Mouse (Mus musculus) spleen, adult 2 months (tissue): ENCODE measurements at regions not wholly inside any gene's neighbourhood (a gene's known extent, or its start where the extent isn't known, plus 50 kb on each side); places are given as distances from the start of the nearest gene placed in this dataset.

Experiments
- DNase-seq, 2 experiments: peaks; one replicate each; pipeline versions ENCODE4 v3.0.0 to v3.0.0-alpha.2; 2012 to 2021; ENCODE audit warnings: low spot score in 2 of 2, low read depth in 1 of 2
- H3K27ac ChIP-seq: fragments of 200-500 bp; 2 replicates; pipeline ENCODE4 v1.5.1; 2012; ENCODE audit warnings: low read length, inconsistent platforms; ENCODE audit not compliant: insufficient read depth
- H3K27me3 ChIP-seq: fragments of 200-500 bp; 2 replicates; pipeline ENCODE4 v1.6.1; 2012; ENCODE audit warnings: mild to moderate bottlenecking, moderate library complexity, low read length, inconsistent platforms; ENCODE audit not compliant: control insufficient read depth, insufficient read depth
- H3K36me3 ChIP-seq: fragments of 200-500 bp; 2 replicates; pipeline ENCODE4 v1.6.1; 2012; ENCODE audit warnings: mild to moderate bottlenecking, low read length, inconsistent platforms; ENCODE audit not compliant: control insufficient read depth, insufficient read depth
- H3K4me1 ChIP-seq: fragments of 200-500 bp; 2 replicates; pipeline ENCODE4 v1.6.1; 2011; ENCODE audit warnings: inconsistent platforms; ENCODE audit not compliant: control insufficient read depth, insufficient read depth, insufficient read length
- H3K4me3 ChIP-seq: fragments of 200-500 bp; 2 replicates; pipeline ENCODE4 v1.5.1; 2011; ENCODE audit warnings: mild to moderate bottlenecking, inconsistent platforms; ENCODE audit not compliant: insufficient read depth, insufficient read length; ENCODE audit errors: extremely low read depth
- CTCF ChIP-seq: fragments of 200-500 bp; IDR thresholded peaks from 2 replicates; pipeline ENCODE4 v1.5.1; 2011; ENCODE audit warnings: mild to moderate bottlenecking, inconsistent platforms; ENCODE audit not compliant: insufficient read depth, insufficient read length, insufficient replicate concordance; ENCODE audit errors: extremely low read depth
- POLR2A ChIP-seq: fragments of 200-500 bp; IDR thresholded peaks from 2 replicates; pipeline ENCODE4 v1.6.1; 2011; ENCODE audit warnings: low read depth, low read length, inconsistent platforms
- WGBS: fragments of 180-500 bp; shearing (Covaris S2); methylation state at CpG from one replicate; pipeline ENCODE4 v1.1.7; 2018; 5-methylcytosine and 5-hydroxymethylcytosine counted together

- no peaks in the 10 kb centered on the region for H3K36me3 ChIP-seq
- TF ChIP-seq POLR2A (no peak), CTCF (no peak)
- H3K27ac ChIP-seq, result no peak overlapping the region
- H3K4me1 ChIP-seq, result no peaks in the 10 kb centered on the region
- WGBS, result 89% methylated on average over 12 of the region's 12 CpGs
- H3K27me3 ChIP-seq, result no peaks in the 10 kb centered on the region
- DNase-seq, result no peak
- H3K4me3 ChIP-seq, result no peak overlapping the region
Measured at GRCm38 (mm10) chr13:47354446-47354845, 232.0 kb downstream of the Rnf144b start.

DNA sequence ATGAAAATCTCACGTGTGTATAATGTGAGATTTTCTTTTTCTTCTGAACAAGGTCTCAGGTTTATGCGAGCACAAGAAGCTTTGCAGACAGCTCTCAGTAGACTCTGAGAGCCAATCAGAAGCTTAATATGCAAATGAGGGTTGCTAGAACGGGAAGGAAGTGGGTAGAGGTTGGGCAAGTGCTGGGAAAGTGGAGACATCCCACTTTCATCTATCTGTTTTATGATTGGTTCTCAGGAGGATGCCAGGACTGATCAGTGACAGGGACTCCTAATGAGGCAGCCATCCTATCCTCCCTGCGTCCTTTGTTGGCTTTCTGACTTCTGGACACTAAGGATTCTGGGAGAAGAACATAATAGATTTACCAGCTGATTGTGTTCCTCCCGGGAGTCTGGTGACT lies 232.7 kb downstream of the Rnf144b start:
- Histone ChIP-seq H3K27me3 (no peaks in the 10 kb centered on the region), H3K36me3 (no peaks in the 10 kb centered on the region), H3K4me1 (no peaks in the 10 kb centered on the region), H3K27ac (no peak overlapping the region), H3K4me3 (no peak overlapping the region)
- no peak for TF ChIP-seq POLR2A
- no peak for TF ChIP-seq CTCF
- WGBS, result 38% methylated on average over 5 of the region's 5 CpGs
- no peak for DNase-seq

DNA sequence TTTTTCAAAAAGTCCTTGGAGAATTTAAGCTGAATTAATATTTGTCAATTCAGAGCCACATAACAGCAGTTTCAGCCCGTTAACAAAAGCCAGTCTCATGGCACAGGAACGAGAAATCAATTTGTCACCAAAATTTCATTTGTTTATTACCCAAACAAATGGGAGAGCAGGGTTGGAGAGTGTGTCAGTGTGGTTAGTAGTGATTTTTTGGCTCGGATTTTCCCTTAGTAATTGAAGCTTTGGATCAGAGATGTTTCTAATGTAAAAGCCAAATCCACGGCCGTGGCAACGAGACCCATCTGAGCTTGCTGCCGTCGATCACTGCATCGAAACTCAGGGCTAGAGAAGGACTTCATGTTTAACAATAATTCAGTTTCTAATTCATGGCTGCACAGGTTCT lies 236.5 kb downstream of the Rnf144b start:
- no peak for DNase-seq
- H3K27ac ChIP-seq, result no peak overlapping the region
- no peak overlapping the region for H3K4me3 ChIP-seq
- H3K4me1 ChIP-seq, result no peaks in the 10 kb centered on the region
- no peaks in the 10 kb centered on the region for H3K27me3 ChIP-seq
- no peak for TF ChIP-seq CTCF
- TF ChIP-seq POLR2A, result no peak
- WGBS, result 86% methylated on average over 9 of the region's 9 CpGs
- no peaks in the 10 kb centered on the region for H3K36me3 ChIP-seq

DNA sequence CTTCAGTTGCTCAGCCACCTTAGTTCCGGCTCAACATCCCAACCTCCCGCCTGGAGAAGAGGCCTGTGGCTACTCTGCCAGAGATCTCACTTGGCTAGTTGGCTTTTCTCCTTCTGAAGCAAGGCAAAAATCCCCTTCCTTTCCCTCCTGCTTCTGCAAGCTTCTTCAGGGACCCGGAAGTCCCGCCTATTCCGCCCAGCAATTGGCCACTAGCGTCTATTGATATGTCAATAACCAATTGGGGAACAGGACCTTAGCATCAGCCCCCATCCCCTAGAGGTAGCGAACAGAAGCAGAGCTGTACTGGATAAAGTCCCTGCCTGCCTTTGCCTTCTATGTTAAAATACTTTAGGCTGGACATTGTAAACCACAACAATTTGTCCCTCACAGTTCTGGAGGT lies 243.3 kb downstream of the Rnf144b start:
- H3K36me3 ChIP-seq, result no peaks in the 10 kb centered on the region
- no peak overlapping the region for H3K4me3 ChIP-seq
- H3K4me1 ChIP-seq, result no peaks in the 10 kb centered on the region
- no peak overlapping the region for H3K27ac ChIP-seq
- no peak for TF ChIP-seq CTCF
- TF ChIP-seq POLR2A, result no peak
- WGBS, result 77% methylated on average over 7 of the region's 7 CpGs
- H3K27me3 ChIP-seq, result no peaks in the 10 kb centered on the region
- DNase-seq, result no peak

- Histone ChIP-seq H3K36me3 (no peaks in the 10 kb centered on the region), H3K27ac (no peak overlapping the region), H3K27me3 (no peaks in the 10 kb centered on the region), H3K4me3 (no peak overlapping the region), H3K4me1 (no peaks in the 10 kb centered on the region)
- DNase-seq, result no peak
- 84% methylated on average over 13 of the region's 13 CpGs for WGBS
- TF ChIP-seq POLR2A, result no peak
- no peak for TF ChIP-seq CTCF
Measured at GRCm38 (mm10) chr13:47368041-47368823, 245.8 kb downstream of the Rnf144b start.

DNA sequence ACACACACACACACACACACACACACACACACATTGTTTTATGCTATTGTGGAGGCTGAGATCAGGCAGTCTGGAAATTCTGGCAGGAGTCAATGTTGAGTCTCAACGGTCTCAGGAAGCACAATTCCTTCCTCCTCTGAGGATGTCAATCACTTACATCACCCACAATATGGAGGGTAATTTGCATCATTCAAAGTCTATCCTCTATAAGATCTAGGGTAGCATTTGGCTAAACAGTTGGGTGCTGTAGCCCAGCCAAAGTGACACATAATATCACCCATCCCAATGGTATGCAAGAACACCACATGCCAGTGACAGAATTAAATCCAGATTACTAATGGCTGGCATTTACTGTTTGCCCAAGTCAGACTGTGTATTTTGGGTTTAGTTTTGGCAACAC lies 252.1 kb downstream of the Rnf144b start:
- WGBS, result 24% methylated on average over 1 of the region's 1 CpGs
- Histone ChIP-seq H3K27me3 (no peaks in the 10 kb centered on the region), H3K36me3 (no peaks in the 10 kb centered on the region), H3K4me1 (no peaks in the 10 kb centered on the region), H3K27ac (no peak overlapping the region), H3K4me3 (no peak overlapping the region)
- TF ChIP-seq CTCF (no peak), POLR2A (no peak)
- DNase-seq, result no peak

DNA sequence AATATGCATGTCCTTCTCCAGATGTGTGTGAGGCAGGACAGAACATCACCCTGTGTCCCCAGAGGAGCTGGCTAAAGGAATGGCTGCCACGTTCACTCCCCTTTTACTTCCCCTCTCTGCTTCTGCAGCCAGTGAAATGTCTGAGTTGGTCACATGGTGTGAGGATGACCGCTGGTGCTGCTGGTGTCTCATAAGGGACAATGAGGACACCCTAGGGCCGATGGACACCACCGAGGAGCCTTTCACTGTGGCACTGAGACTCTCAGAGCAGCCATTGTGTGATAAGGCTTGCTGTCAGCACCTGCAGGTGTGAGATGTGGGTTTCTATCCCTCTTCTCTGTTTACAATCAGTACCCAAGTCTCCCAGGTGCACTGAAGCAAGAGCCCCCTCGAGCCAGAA lies 268.6 kb downstream of the Rnf144b start:
- Histone ChIP-seq H3K4me3 (no peak overlapping the region), H3K36me3 (no peaks in the 10 kb centered on the region), H3K4me1 (no peaks in the 10 kb centered on the region), H3K27ac (no peak overlapping the region), H3K27me3 (no peaks in the 10 kb centered on the region)
- WGBS, result 62% methylated on average over 5 of the region's 5 CpGs
- no peak for TF ChIP-seq CTCF
- DNase-seq, result no peak
